Mouse (Mus musculus): ENCODE results near the gene Heatr5b. TPM values are rescaled to one million over a fixed set of nuclear protein-coding genes. Genes with fewer than 3 reads are reported as not detected.

Heatr5b gene
- total and polyA plus RNA-seq, 2 experiments from 2014 or later: 11.5 to 52.0 TPM

DNA sequence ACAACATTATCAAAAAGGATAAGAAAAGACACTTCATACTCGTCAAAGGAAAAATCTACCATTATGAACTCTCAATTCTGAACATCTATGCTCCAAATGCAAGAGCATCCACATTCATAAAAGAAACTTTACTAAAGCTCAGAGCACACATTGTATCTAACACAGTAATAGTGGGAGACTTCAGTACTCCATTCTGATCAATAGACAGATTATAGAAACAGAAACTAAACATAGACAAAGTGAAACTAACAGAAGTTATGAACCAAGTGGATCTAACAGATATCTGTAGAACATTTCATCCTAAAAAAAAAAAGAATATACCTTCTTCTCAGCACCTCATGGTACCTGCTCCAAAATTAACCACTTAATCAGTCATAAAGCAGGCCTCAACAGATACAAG is 56.4 kb downstream of the Heatr5b start:
- 95% methylated on average over 1 of the region's 1 CpGs for WGBS

DNA sequence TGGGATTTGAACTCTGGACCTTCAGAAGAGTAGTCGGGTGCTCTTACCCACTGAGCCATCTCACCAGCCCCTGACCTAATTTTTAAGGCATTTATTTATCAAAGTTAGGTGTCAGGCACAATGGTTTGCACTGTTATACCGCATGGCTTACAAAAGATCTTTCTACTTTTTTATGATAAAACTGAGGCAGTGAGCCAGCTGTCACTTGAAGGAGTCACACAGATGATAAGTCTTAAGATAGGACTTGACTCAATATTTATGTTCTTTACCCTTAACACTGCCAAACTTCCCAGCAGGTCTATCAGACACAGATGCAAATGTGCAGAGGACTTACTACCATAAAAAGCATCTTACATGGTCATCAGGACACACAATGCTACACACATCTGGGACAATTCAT is 62.8 kb downstream of the Heatr5b start:
- H3K4me3 ChIP-seq (ENCODE audit: low read depth, low read length): no peak overlapping the region
- TF ChIP-seq CTCF (IDR thresholded peaks at IDR 0.05): no peak
- no peaks in the 10 kb centered on the region for H3K9me3 ChIP-seq (ENCODE audit: low read length)
- no peaks in the 10 kb centered on the region for H3K4me1 ChIP-seq (ENCODE audit: insufficient read depth, low read length)
- ATAC-seq (ENCODE audit: low FRiP score): no peak
- no peak overlapping the region for H3K4me2 ChIP-seq (ENCODE audit: low read depth, low read length, poor library complexity, severe bottlenecking)
- no peaks in the 10 kb centered on the region for H3K27me3 ChIP-seq (ENCODE audit: insufficient read depth, low read length)
- H3K27ac ChIP-seq (ENCODE audit: low read depth, low read length): no peak overlapping the region
- DNase-seq (ENCODE audit: low spot score): no peak
- peaks cover 42% of the 10 kb centered on the region for H3K36me3 ChIP-seq (ENCODE audit: insufficient read depth, low read length)
- 95% methylated on average over 2 of the region's 2 CpGs for whole genome bisulfite sequencing
- no peak overlapping the region for H3K9ac ChIP-seq (replicated peaks; ENCODE audit: low read length, poor library complexity, severe bottlenecking)

More for the DNA sequence above, 56.4 kb downstream of the Heatr5b start:
- no peak for DNase-seq (ENCODE audit: low spot score)
- Histone ChIP-seq H3K27ac (ENCODE audit: low read depth, low read length) (no peak overlapping the region), H3K4me1 (ENCODE audit: insufficient read depth, low read length) (no peaks in the 10 kb centered on the region), H3K27me3 (ENCODE audit: insufficient read depth, low read length) (no peaks in the 10 kb centered on the region), H3K36me3 (ENCODE audit: insufficient read depth, low read length) (peaks cover 12% of the 10 kb centered on the region; the same call in 1 of the 2 replicates), H3K4me2 (ENCODE audit: low read depth, low read length, poor library complexity, severe bottlenecking) (no peak overlapping the region), H3K9me3 (ENCODE audit: low read length) (no peaks in the 10 kb centered on the region), H3K9ac (replicated peaks; ENCODE audit: low read length, poor library complexity, severe bottlenecking) (no peak overlapping the region), H3K4me3 (ENCODE audit: low read depth, low read length) (no peak overlapping the region)
- no peak for ATAC-seq (ENCODE audit: low FRiP score)
- no peak for TF ChIP-seq CTCF (IDR thresholded peaks at IDR 0.05)

DNA sequence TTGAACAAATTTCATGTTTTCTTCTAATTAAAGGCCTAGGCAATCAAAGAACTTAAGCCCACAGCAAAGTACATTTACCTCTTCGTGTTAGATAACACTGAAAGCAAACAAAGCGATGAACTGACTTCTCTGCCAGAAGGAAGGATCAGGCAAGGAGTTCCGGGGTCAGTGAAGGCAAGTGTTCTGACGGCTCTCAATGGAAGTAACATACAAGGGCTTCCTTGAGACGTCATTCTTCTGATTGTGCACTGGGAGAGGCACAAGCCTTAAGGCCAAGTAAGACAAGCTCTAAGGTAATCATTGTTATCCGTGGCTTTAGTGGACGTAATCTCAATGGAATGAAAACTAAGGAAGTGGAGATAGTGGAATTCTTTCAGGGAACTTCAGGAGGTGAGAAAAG is 64.2 kb downstream of the Heatr5b start:
- ATAC-seq (ENCODE audit: low FRiP score): no peak

DNA sequence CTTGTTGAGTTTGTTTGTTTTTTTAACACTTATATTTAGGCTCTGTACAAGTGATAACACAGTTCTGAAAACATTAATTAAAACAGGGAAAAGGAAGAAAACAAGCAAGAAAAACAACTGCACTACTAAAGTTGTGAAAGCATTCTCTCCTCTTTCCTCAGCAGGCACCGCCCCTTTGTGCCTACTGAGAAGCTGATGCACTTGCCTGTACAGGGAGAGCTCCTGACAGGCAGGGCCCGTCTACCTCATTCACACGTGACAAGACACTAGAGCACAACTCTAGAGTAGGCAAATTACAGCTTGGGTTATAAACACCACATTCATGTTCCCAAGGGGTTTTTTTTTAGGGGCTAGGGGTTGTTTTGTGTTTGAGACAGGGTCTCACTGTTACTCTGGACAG is 65.8 kb downstream of the Heatr5b start:
- TF ChIP-seq CTCF (IDR thresholded peaks at IDR 0.05): no peak
- H3K4me2 ChIP-seq (ENCODE audit: low read depth, low read length, poor library complexity, severe bottlenecking): no peak overlapping the region
- WGBS: 80% methylated on average over 3 of the region's 3 CpGs
- no peak overlapping the region for H3K9ac ChIP-seq (replicated peaks; ENCODE audit: low read length, poor library complexity, severe bottlenecking)
- DNase-seq (ENCODE audit: low spot score) (no peak), ATAC-seq (ENCODE audit: low FRiP score) (no peak)
- no peaks in the 10 kb centered on the region for H3K4me1 ChIP-seq (ENCODE audit: insufficient read depth, low read length)
- no peaks in the 10 kb centered on the region for H3K9me3 ChIP-seq (ENCODE audit: low read length)
- no peaks in the 10 kb centered on the region for H3K27me3 ChIP-seq (ENCODE audit: insufficient read depth, low read length)
- no peak overlapping the region for H3K27ac ChIP-seq (ENCODE audit: low read depth, low read length)
- H3K36me3 ChIP-seq (ENCODE audit: insufficient read depth, low read length): peaks cover 49% of the 10 kb centered on the region
- no peak overlapping the region for H3K4me3 ChIP-seq (ENCODE audit: low read depth, low read length)

More for the DNA sequence above, 64.2 kb downstream of the Heatr5b start:
- DNase-seq (ENCODE audit: low spot score): no peak
- no peaks in the 10 kb centered on the region for H3K9me3 ChIP-seq (ENCODE audit: low read length)
- H3K27ac ChIP-seq (ENCODE audit: low read depth, low read length): no peak overlapping the region
- no peaks in the 10 kb centered on the region for H3K27me3 ChIP-seq (ENCODE audit: insufficient read depth, low read length)
- WGBS: 83% methylated on average over 7 of the region's 7 CpGs
- no peak overlapping the region for H3K9ac ChIP-seq (replicated peaks; ENCODE audit: low read length, poor library complexity, severe bottlenecking)
- H3K4me3 ChIP-seq (ENCODE audit: low read depth, low read length): no peak overlapping the region
- H3K4me2 ChIP-seq (ENCODE audit: low read depth, low read length, poor library complexity, severe bottlenecking): no peak overlapping the region
- no peak for TF ChIP-seq CTCF (IDR thresholded peaks at IDR 0.05)
- H3K4me1 ChIP-seq (ENCODE audit: insufficient read depth, low read length): no peaks in the 10 kb centered on the region
- peaks cover 46% of the 10 kb centered on the region for H3K36me3 ChIP-seq (ENCODE audit: insufficient read depth, low read length)

DNA sequence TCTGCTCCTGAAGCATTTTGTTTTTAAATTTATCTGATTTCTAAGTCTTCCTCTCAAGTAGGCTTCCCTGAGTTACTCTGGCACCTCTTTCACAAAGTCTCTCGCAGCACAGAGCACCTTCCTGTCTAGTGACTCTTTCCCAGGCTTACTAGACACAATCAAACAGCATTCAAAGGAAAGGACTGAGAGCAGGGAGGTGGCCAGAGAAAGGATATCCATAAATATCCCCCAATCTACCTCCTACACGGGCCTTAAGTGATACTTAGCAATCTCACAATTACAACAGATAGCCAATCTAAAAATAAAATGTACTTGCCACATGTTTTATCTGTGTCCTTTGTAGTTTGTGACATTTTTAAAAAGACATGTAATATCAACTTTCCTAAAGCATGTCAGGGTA is 66.2 kb downstream of the Heatr5b start:
- H3K4me2 ChIP-seq (ENCODE audit: low read depth, low read length, poor library complexity, severe bottlenecking): no peak overlapping the region
- no peak overlapping the region for H3K9ac ChIP-seq (replicated peaks; ENCODE audit: low read length, poor library complexity, severe bottlenecking)
- H3K27me3 ChIP-seq (ENCODE audit: insufficient read depth, low read length): no peaks in the 10 kb centered on the region
- no peaks in the 10 kb centered on the region for H3K4me1 ChIP-seq (ENCODE audit: insufficient read depth, low read length)
- H3K36me3 ChIP-seq (ENCODE audit: insufficient read depth, low read length): peaks cover 53% of the 10 kb centered on the region
- no peak for ATAC-seq (ENCODE audit: low FRiP score)
- H3K4me3 ChIP-seq (ENCODE audit: low read depth, low read length): no peak overlapping the region
- H3K27ac ChIP-seq (ENCODE audit: low read depth, low read length): no peak overlapping the region
- WGBS: 83% methylated on average over 2 of the region's 2 CpGs
- no peak for TF ChIP-seq CTCF (IDR thresholded peaks at IDR 0.05)
- no peak for DNase-seq (ENCODE audit: low spot score)
- H3K9me3 ChIP-seq (ENCODE audit: low read length): no peaks in the 10 kb centered on the region

DNA sequence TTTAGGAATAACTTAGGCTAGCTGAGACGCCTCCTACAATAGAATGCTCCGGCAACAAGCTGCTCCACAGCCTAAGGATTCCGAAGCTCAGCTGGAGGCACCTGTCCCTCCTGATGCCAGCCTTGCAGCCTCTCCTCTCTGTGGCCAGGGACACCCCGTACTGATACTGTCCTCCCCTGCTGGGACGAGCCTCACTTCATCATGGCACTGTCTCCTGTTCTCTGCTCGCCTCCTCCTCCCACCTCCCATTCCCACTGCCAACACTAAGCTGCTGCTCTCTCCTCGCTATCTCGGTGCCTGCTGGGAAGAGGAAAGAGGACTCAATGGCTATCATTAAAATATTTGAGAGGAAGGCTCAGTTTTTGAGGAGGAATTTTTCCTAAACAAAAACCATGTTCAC is 67.6 kb downstream of the Heatr5b start:
- Histone ChIP-seq H3K27me3 (ENCODE audit: insufficient read depth, low read length) (no peaks in the 10 kb centered on the region), H3K9ac (replicated peaks; ENCODE audit: low read length, poor library complexity, severe bottlenecking) (no peak overlapping the region), H3K27ac (ENCODE audit: low read depth, low read length) (no peak overlapping the region), H3K9me3 (ENCODE audit: low read length) (no peaks in the 10 kb centered on the region), H3K4me1 (ENCODE audit: insufficient read depth, low read length) (no peaks in the 10 kb centered on the region), H3K4me2 (ENCODE audit: low read depth, low read length, poor library complexity, severe bottlenecking) (no peak overlapping the region), H3K4me3 (ENCODE audit: low read depth, low read length) (no peak overlapping the region), H3K36me3 (ENCODE audit: insufficient read depth, low read length) (peaks cover 52% of the 10 kb centered on the region)
- WGBS: 77% methylated on average over 8 of the region's 8 CpGs
- DNase-seq (ENCODE audit: low spot score): no peak
- no peak for ATAC-seq (ENCODE audit: low FRiP score)
- TF ChIP-seq CTCF (IDR thresholded peaks at IDR 0.05): no peak

Measured in midbrain, postnatal 0 days (tissue).